Mouse (Mus musculus): ENCODE data around the gene Gm17455. TPM values are rescaled to one million over a fixed set of nuclear protein-coding genes. Genes with fewer than 3 reads are reported as not detected.

The Gm17455 gene
- polyA plus RNA-seq, 1 experiment from 2014 or later = not detected

DNA sequence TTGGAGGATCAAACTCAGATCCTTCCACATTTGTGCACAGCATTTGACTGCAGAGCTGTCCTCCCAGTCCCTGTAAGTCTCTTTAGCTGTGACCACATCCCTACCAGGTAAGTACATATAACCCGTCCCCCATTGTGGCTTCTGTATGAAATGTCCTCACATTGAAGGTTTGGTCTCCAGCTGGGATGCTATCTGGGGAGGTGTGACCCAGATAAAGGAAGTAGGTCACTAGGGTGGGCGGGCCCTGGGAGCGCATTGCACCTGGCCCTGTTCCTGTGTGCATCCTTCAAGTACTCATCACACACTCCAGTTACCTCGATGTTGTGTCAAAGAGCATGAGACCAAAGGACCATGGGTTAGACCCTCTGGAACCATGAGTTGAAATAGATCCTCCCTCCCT, 42.8 kb downstream of the Gm17455 start:
- H3K4me2 ChIP-seq = no peak overlapping the region
- H3K4me3 ChIP-seq = no peak overlapping the region
- no peak overlapping the region for H3K27ac ChIP-seq
- H3K4me1 ChIP-seq = no peaks in the 10 kb centered on the region
- WGBS (ENCODE audit: insufficient replicate concordance) = 50% methylated on average over 4 of the region's 4 CpGs
- H3K36me3 ChIP-seq = no peaks in the 10 kb centered on the region
- no peak for ATAC-seq
- H3K9ac ChIP-seq = no peak overlapping the region
- no peaks in the 10 kb centered on the region for H3K27me3 ChIP-seq (replicated peaks)
- 0 out of 2 replicates have a peak, but pooled peaks cover 5% of the 10 kb centered on the region for H3K9me3 ChIP-seq (replicated peaks)

DNA sequence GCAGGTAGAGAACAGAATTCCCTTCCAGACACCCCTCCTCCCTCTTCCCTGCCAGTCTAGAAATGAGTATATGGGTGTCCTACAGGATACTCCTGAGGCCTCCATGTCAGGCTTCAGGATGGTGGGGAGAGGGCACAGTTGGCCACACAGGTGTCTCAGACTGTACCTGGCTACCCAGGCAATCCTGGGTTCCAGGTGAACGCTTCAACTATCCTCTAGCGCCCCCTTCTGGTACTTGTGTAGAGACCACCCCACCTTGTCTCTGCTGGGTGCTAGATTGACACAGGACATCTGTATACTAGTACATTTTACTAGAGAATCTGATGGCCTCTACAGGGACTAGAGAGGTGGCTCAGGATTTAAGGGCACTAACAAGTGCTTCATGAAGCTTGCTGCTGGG, 43.6 kb downstream of the Gm17455 start:
- Histone ChIP-seq H3K27me3 (replicated peaks) (no peaks in the 10 kb centered on the region), H3K9ac (no peak overlapping the region), H3K4me2 (no peak overlapping the region), H3K4me1 (no peaks in the 10 kb centered on the region), H3K36me3 (no peaks in the 10 kb centered on the region), H3K9me3 (replicated peaks) (0 out of 2 replicates have a peak, but pooled peaks cover 5% of the 10 kb centered on the region), H3K27ac (no peak overlapping the region), H3K4me3 (no peak overlapping the region)
- no peak for ATAC-seq
- WGBS (ENCODE audit: insufficient replicate concordance) = 3% methylated on average over 2 of the region's 2 CpGs

DNA sequence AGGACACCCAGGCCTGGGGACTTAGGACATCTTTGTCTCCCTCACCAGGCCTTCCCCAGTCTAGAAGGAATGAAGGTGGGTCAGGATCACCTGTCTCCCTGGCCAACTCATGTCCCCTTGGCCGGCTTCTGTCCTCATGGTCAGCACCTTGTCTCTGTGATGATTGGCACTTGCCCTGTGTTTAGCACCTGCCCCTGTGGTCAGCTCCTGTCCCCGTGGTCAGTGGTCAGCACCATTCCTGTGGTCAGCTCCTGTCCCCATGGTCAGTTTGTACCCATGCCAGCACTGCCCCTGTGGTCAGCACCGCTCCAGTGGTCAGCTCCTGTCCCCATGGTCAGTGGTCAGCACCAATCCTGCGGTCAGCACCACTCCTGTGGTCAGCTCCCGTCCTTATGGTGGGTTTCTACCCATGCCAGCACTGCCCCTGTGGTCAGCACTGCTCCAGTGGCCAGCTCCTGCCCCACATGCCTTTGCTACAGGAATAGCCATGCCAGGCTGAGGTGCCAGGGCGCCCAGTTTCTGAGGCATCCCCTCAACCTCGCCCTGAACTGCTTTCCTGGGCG, 45.6 kb downstream of the Gm17455 start:
- Histone ChIP-seq H3K4me1 (no peaks in the 10 kb centered on the region), H3K27me3 (replicated peaks) (no peaks in the 10 kb centered on the region), H3K4me2 (no peak overlapping the region), H3K27ac (no peak overlapping the region), H3K4me3 (no peak overlapping the region), H3K9ac (no peak overlapping the region), H3K36me3 (no peaks in the 10 kb centered on the region), H3K9me3 (replicated peaks) (0 out of 2 replicates have a peak, but pooled peaks cover 5% of the 10 kb centered on the region)
- WGBS (ENCODE audit: insufficient replicate concordance) = 48% methylated on average over 8 of the region's 8 CpGs
- no peak for ATAC-seq

DNA sequence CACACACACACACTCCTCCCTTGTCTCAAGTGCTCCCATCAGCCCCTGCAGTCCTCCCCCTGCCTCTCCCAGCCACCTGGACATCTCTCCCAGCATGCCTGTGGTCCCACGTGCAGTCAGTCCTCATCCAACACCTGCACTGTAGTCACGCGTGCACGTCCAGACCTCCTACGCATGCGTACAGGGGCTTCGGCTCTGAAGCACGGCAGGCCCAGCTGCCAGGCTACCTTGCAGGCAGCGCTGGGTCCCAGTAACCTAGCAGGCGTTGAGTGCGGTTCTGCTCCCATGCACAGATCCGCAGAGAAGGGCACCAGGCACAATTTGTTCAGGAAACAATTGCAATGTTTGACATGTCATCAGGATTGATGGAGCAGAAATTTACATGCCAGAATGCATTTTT, 47.7 kb downstream of the Gm17455 start:
- Histone ChIP-seq H3K9ac (no peak overlapping the region), H3K27ac (no peak overlapping the region), H3K36me3 (no peaks in the 10 kb centered on the region), H3K4me1 (no peaks in the 10 kb centered on the region), H3K27me3 (replicated peaks) (no peaks in the 10 kb centered on the region), H3K4me3 (no peak overlapping the region), H3K4me2 (no peak overlapping the region), H3K9me3 (replicated peaks) (0 out of 2 replicates have a peak, but pooled peaks cover 5% of the 10 kb centered on the region)
- no peak for ATAC-seq
- 79% methylated on average over 12 of the region's 12 CpGs for WGBS (ENCODE audit: insufficient replicate concordance)

Other genes with a start within 250 kb of the Gm17455 start
- gene Chst3, start 180.5 kb upstream of the Gm17455 start, polyA plus RNA-seq (2016; fragmentation: Nextera tagmentation; extraction: Ambion mirVana) = 0.22 and 0.31 TPM in 2 replicates
- gene Psap, start 122.1 kb upstream of the Gm17455 start, polyA plus RNA-seq (2016; fragmentation: Nextera tagmentation; extraction: Ambion mirVana) = 42.9 and 43.3 TPM in 2 replicates
- 3.5 and 3.9 TPM in 2 replicates for gene Vsir, start 52.9 kb upstream of the Gm17455 start, polyA plus RNA-seq (2016; fragmentation: Nextera tagmentation; extraction: Ambion mirVana)